Mouse (Mus musculus): ENCODE data around the gene Aspg.

Gene Aspg

GRCm38 (mm10) chr12:112113710-112114109, 7.2 kb downstream of the Aspg start:
- peak; percentile 77 to 84 for DNase-seq (ENCODE audit: low spot score in 2 of 2)

DNA sequence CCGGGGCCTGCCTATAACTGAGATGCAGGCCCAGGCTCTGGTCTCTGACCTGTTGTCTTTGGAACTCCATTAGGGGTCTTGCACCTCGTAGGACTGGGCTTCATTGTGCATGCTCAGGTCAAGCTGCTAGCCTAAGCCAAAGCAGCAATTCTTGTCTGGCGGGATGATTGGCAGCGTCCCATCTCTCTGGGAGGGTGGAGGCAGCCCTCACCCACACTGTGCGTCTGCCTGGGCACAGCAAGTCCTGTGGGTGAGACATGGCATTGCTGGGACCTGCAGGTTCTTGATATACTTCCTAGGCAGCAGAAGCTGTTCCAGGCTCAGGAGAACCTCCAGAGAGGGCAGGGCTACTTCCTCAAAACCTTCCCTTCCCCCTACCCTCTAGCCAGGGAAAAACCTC, 10.5 kb downstream of the Aspg start:
- no peak for DNase-seq (ENCODE audit: low spot score in 2 of 2)

- no peak for DNase-seq (ENCODE audit: low spot score in 2 of 2)
Observed at GRCm38 (mm10) chr12:112117649-112118048, 11.2 kb downstream of the Aspg start.

DNA sequence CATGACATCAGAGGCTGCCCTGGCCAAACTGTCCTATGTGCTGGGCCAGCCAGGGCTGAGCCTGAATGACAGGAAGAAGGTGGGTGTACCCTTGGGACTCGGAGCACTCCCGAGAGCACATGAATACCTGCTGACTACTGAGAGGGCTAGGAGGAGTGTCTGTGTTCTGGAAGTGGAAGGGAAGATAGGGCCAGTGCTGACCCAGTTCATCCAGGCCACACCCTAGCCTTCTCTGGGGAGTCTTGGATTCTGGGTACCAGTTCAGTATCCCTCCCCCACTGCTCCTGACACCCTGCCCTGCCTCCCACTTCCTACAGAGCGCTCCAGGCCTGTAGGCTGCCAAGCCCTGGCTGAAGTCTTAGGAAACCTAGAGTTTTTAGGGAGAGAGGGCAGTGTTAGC, 14.7 kb downstream of the Aspg start:
- no peak for DNase-seq (ENCODE audit: low spot score in 2 of 2)

DNA sequence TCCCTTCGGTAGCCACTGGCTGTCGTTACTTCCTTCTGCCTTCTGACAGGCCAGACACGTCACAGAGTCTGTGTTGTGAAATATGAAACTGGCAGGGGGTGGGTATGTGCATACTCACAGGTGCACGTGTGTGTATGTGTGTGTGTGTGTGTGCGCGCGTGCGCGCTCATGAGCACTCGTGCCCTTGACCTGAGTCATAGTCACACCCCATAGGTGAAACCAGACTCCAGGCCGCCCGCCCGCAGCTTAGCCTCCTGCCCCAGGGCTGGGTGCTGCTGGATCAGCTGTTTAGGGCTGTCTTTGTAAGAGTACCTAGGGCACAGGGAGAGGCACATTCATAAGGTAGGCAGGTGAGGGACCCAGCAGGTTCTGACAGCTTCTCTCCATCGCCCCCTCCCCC, 19.4 kb downstream of the Aspg start:
- DNase-seq (ENCODE audit: low spot score in 2 of 2) = no peak

GRCm38 (mm10) chr12:112126931-112127635, 20.6 kb downstream of the Aspg start:
- no peak for DNase-seq (ENCODE audit: low spot score in 2 of 2)

DNA sequence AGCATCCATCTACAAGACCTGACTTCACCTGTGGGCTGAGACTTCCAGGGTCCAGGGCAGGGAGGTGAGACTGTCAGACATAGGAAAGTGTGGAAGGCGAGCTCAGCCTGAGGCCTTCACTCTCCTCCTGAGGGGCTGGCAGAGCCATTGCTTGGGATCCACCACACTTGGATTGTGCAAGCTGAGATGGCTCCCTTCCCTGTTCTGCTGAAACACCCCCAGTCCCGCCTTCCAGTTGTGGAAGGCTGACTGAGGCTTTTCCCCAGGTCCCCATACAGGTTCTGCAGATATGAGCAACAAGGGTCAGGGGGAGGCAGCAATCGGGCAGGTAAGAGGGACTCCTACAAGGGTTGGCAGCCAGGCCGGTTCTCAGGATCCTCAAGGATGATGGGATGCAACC, 22.0 kb downstream of the Aspg start:
- DNase-seq (ENCODE audit: low spot score in 2 of 2) = no peak

DNA sequence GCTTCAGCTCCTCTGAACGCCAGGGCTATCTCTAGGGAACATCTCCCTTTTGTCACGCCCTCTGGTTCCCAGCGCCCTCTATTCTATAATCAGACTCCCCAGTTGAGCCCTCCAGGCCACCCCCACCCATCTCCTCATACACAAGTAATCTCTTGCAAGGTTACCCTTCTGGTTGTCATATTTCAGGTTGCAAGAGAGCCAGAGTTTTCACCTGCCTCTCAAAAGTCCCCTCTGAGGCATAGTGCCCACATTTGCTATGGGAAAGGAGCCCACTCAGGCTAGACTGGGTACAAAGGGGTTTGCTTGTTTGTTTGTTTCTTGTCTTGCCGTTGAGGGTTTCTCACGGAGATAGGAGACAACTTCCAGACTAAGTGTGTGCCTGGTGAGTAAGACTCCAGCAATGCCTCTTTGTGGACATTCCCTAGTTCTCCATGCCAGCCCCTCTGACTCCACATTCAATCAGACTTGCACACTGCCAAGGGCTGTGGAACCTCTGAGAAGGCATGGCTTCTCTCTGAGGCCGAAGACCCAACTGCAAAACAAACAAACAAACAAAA, 22.9 kb downstream of the Aspg start:
- DNase-seq (ENCODE audit: low spot score in 2 of 2) = no peak

- peak in 1 of 2 experiments; percentile 39 for DNase-seq (ENCODE audit: low spot score in 2 of 2)
Observed at GRCm38 (mm10) chr12:112130161-112130860, 23.8 kb downstream of the Aspg start.

DNA sequence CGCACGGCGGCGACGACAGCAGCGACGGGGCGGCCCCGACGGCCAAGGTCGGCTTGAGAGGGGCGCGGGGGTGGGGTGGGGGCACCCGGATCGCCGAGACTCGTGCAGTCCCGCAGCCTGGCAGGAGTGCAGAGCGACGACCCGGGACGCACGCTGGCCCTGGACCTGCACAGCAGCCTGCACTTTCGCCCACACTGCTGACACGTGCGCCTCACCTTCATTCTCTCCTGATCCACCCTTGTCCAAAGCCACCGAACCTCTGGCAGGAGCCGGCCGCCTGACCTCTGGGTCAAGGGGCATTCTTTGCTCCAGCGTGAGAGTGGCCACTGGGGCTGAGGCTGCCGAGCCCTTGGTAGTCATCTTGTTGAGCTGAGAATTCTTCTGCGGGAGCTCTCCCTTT, 24.5 kb downstream of the Aspg start:
- DNase-seq (ENCODE audit: low spot score in 2 of 2) = no peak

DNA sequence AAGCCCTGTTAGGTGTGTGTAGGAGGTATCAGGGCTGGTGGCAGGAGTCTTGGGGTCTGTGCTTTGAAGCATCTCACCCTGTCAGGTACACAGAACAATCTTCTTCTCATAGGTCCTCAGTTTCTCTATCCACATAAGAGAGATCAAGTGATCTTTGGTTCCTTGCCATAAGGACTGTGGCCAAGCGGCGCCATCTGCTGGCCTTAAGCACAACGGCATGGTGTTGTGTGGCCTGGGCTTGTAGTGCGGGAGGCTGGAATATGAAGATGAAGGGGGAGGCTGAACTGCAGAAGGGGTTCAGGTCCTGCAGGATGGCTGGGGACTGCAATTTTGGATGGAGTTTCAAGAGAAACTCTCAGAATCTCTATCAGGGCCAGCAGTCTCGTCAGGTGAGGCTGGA, 33.8 kb downstream of the Aspg start:
- DNase-seq (ENCODE audit: low spot score in 2 of 2) = peak; percentile 58 to 70

DNA sequence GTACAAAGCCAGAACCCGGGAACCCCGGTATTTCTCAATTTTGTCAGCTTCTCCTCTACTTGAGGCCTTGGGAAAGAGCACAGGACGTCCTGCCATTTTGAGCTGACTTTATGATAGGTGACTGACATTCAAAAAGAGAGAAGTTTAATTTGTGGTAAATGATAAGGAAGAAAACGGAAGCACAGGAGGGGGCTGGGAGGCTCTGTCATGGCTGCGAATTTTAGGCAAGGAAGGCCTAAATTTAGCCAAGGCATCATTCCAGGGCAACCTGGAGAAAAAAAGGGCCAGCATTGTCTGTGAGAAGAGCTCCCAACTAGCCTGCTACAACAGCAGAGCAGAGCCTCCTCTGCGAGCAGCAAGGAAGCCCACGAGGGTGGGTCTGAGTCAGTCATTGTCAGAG, 34.3 kb downstream of the Aspg start:
- no peak for DNase-seq (ENCODE audit: low spot score in 2 of 2)

- no peak for DNase-seq (ENCODE audit: low spot score in 2 of 2)
Observed at GRCm38 (mm10) chr12:112141300-112141699, 34.8 kb downstream of the Aspg start.

GRCm38 (mm10) chr12:112143116-112143832, 36.8 kb downstream of the Aspg start:
- peak; percentile 65 to 70 for DNase-seq (ENCODE audit: low spot score in 2 of 2)

- DNase-seq (ENCODE audit: low spot score in 2 of 2) = no peak
Observed at GRCm38 (mm10) chr12:112143833-112144201, 37.3 kb downstream of the Aspg start.

- DNase-seq (ENCODE audit: low spot score in 2 of 2) = no peak
Observed at GRCm38 (mm10) chr12:112144377-112145115, 38.1 kb downstream of the Aspg start.

DNA sequence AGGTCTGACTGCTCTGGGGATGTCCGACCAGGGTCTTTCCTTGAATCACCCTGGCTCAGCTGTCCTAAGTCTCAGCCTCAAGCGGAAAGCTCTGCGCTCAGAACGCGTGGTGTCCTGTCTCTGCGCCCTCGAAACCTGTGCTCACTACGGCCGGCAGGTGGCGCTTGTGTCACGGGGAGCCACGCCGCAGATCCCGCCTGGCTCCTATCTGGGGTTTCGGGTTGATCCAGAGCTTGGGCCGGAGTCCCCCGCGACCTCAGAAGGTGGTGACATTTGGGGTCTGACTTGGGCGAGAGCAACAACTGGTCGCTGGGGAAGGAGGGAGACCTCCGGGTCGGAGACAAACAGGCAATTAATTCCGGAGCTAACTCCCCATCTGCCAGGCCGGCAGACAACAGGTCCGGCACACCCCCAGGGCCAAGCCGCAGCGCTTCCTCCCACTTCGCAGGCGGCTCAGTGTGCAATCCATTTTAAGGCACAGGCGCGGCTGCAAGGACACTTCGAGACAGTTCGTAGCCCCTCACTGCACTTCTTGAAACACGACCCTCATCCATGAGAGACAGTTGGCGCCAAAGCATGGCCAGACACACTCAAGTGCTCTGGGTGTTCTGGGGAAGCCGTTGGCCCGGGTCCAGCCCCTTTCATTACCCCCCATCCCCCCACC, 38.9 kb downstream of the Aspg start:
- DNase-seq (ENCODE audit: low spot score in 2 of 2) = peak; percentile 86 to 90

- peak; percentile 80 to 81 for DNase-seq (ENCODE audit: low spot score in 2 of 2)
Observed at GRCm38 (mm10) chr12:112145875-112146651, 39.6 kb downstream of the Aspg start, which contains the start of gene Kif26a. Gene Kif26a (plus strand): TSS chr12:112146208.

GRCm38 (mm10) chr12:112147365-112147764, 40.9 kb downstream of the Aspg start:
- no peak for DNase-seq (ENCODE audit: low spot score in 2 of 2)

DNA sequence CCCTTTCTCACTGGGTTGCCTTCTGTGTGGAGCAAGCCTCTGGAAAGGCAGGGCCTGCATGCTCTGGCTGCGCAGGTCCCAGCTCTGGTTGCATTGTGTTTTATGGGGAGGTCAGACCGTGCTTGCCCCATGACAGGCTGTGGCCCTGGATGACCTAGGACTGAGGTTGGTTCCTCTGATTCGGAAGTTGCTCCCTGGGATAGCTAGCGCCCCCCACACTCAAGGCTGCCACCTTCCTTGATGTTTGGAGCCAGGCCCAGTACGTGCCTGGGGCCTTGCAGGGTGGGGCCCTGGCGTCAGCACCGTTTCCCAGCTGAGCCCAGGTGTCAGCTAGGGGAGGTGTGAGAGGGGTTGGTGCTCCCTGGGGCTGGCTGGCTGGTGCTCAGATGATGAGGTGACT, 43.5 kb downstream of the Aspg start:
- no peak for DNase-seq (ENCODE audit: low spot score in 2 of 2)
